Mouse (Mus musculus): ENCODE data around the gene Podn. TPM values are rescaled to one million over a fixed set of nuclear protein-coding genes. Genes with fewer than 3 reads are reported as not detected.

Gene Podn
- polyA plus RNA-seq, 1 experiment from 2014 or later, result 0.10 TPM

GRCm38 (mm10) chr4:108008541-108008940, 87.7 kb downstream of the Podn start:
- no peak overlapping the region for H3K27ac ChIP-seq
- no peaks in the 10 kb centered on the region for H3K27me3 ChIP-seq (ENCODE audit: poor library complexity, severe bottlenecking)
- no peaks in the 10 kb centered on the region for H3K36me3 ChIP-seq (replicated peaks)
- H3K4me1 ChIP-seq, result no peaks in the 10 kb centered on the region
- no peak overlapping the region for H3K4me3 ChIP-seq
- DNase-seq (ENCODE audit: extremely low spot score, low spot score), result no peak
- WGBS, result 88% methylated on average over 8 of the region's 8 CpGs
- H3K9me3 ChIP-seq, result no peaks in the 10 kb centered on the region

GRCm38 (mm10) chr4:108007532-108008103, 88.6 kb downstream of the Podn start:
- Histone ChIP-seq H3K36me3 (replicated peaks) (no peaks in the 10 kb centered on the region), H3K27ac (no peak overlapping the region), H3K4me3 (no peak overlapping the region), H3K27me3 (ENCODE audit: poor library complexity, severe bottlenecking) (no peaks in the 10 kb centered on the region), H3K9me3 (no peaks in the 10 kb centered on the region), H3K4me1 (no peaks in the 10 kb centered on the region)
- 85% methylated on average over 7 of the region's 7 CpGs for WGBS
- DNase-seq (ENCODE audit: extremely low spot score, low spot score), result no peak

GRCm38 (mm10) chr4:108005328-108005727, 90.9 kb downstream of the Podn start:
- H3K4me1 ChIP-seq, result no peaks in the 10 kb centered on the region
- no peak for DNase-seq (ENCODE audit: extremely low spot score, low spot score)
- WGBS, result 79% methylated on average over 7 of the region's 7 CpGs
- no peaks in the 10 kb centered on the region for H3K36me3 ChIP-seq (replicated peaks)
- no peak overlapping the region for H3K27ac ChIP-seq
- no peaks in the 10 kb centered on the region for H3K9me3 ChIP-seq
- H3K4me3 ChIP-seq, result no peak overlapping the region
- no peaks in the 10 kb centered on the region for H3K27me3 ChIP-seq (ENCODE audit: poor library complexity, severe bottlenecking)

GRCm38 (mm10) chr4:107999380-107999779, 96.9 kb downstream of the Podn start:
- 89% methylated on average over 1 of the region's 1 CpGs for WGBS

GRCm38 (mm10) chr4:107998641-107999332, 97.5 kb downstream of the Podn start:
- no peaks in the 10 kb centered on the region for H3K9me3 ChIP-seq
- no peak for DNase-seq (ENCODE audit: extremely low spot score, low spot score)
- WGBS, result 37% methylated on average over 11 of the region's 11 CpGs
- peaks cover 11% of the 10 kb centered on the region for H3K4me1 ChIP-seq
- peaks cover 3% of the 10 kb centered on the region; the same call in 1 of the 2 replicates for H3K27me3 ChIP-seq (ENCODE audit: poor library complexity, severe bottlenecking)
- no peaks in the 10 kb centered on the region for H3K36me3 ChIP-seq (replicated peaks)
- no peak overlapping the region for H3K27ac ChIP-seq
- H3K4me3 ChIP-seq, result no peak overlapping the region

More at GRCm38 (mm10) chr4:107999380-107999779, 96.9 kb downstream of the Podn start:
- Histone ChIP-seq H3K27me3 (ENCODE audit: poor library complexity, severe bottlenecking) (no peaks in the 10 kb centered on the region), H3K4me3 (no peak overlapping the region), H3K36me3 (replicated peaks) (no peaks in the 10 kb centered on the region), H3K9me3 (no peaks in the 10 kb centered on the region), H3K27ac (no peak overlapping the region), H3K4me1 (peaks cover 11% of the 10 kb centered on the region)
- DNase-seq (ENCODE audit: extremely low spot score, low spot score), result no peak

- Histone ChIP-seq H3K27me3 (ENCODE audit: poor library complexity, severe bottlenecking) (peaks cover 26% of the 10 kb centered on the region), H3K36me3 (replicated peaks) (no peaks in the 10 kb centered on the region), H3K9me3 (no peaks in the 10 kb centered on the region), H3K4me3 (no peak overlapping the region), H3K27ac (no peak overlapping the region), H3K4me1 (peaks cover 21% of the 10 kb centered on the region)
- no peak for DNase-seq (ENCODE audit: extremely low spot score, low spot score)
- WGBS, result 90% methylated on average over 9 of the region's 9 CpGs
These were observed 99.7 kb downstream of the Podn start for GRCm38 (mm10) chr4:107996418-107996986.

- Histone ChIP-seq H3K4me3 (no peak overlapping the region), H3K36me3 (replicated peaks) (no peaks in the 10 kb centered on the region), H3K9me3 (no peaks in the 10 kb centered on the region), H3K4me1 (peaks cover 24% of the 10 kb centered on the region), H3K27ac (no peak overlapping the region), H3K27me3 (ENCODE audit: poor library complexity, severe bottlenecking) (peaks cover 34% of the 10 kb centered on the region)
- WGBS, result 86% methylated on average over 6 of the region's 6 CpGs
- no peak for DNase-seq (ENCODE audit: extremely low spot score, low spot score)
These were observed 100.5 kb downstream of the Podn start for GRCm38 (mm10) chr4:107995727-107996126.

GRCm38 (mm10) chr4:107995011-107995410, 101.2 kb downstream of the Podn start:
- H3K4me3 ChIP-seq, result no peak overlapping the region
- DNase-seq (ENCODE audit: extremely low spot score, low spot score), result no peak
- H3K4me1 ChIP-seq, result peaks cover 24% of the 10 kb centered on the region
- 94% methylated on average over 6 of the region's 6 CpGs for WGBS
- H3K27me3 ChIP-seq (ENCODE audit: poor library complexity, severe bottlenecking), result peaks cover 41% of the 10 kb centered on the region
- H3K9me3 ChIP-seq, result no peaks in the 10 kb centered on the region
- no peaks in the 10 kb centered on the region for H3K36me3 ChIP-seq (replicated peaks)
- H3K27ac ChIP-seq, result no peak overlapping the region

- Histone ChIP-seq H3K27ac (no peak overlapping the region), H3K4me1 (peaks cover 17% of the 10 kb centered on the region), H3K27me3 (ENCODE audit: poor library complexity, severe bottlenecking) (peaks cover 53% of the 10 kb centered on the region), H3K4me3 (no peak overlapping the region), H3K9me3 (no peaks in the 10 kb centered on the region), H3K36me3 (replicated peaks) (no peaks in the 10 kb centered on the region)
- DNase-seq (ENCODE audit: extremely low spot score, low spot score), result no peak
- 4% methylated on average over 6 of the region's 6 CpGs for WGBS
These were observed 104.4 kb downstream of the Podn start for GRCm38 (mm10) chr4:107991879-107992278.

GRCm38 (mm10) chr4:107990818-107991217, 105.4 kb downstream of the Podn start:
- WGBS, result 66% methylated on average over 5 of the region's 5 CpGs
- Histone ChIP-seq H3K36me3 (replicated peaks) (no peaks in the 10 kb centered on the region), H3K4me3 (no peak overlapping the region), H3K9me3 (no peaks in the 10 kb centered on the region), H3K4me1 (peaks cover 12% of the 10 kb centered on the region), H3K27ac (no peak overlapping the region), H3K27me3 (ENCODE audit: poor library complexity, severe bottlenecking) (peaks cover 53% of the 10 kb centered on the region)
- DNase-seq (ENCODE audit: extremely low spot score, low spot score), result no peak

GRCm38 (mm10) chr4:107988931-107989330, 107.3 kb downstream of the Podn start:
- Histone ChIP-seq H3K4me3 (no peak overlapping the region), H3K27ac (no peak overlapping the region), H3K36me3 (replicated peaks) (no peaks in the 10 kb centered on the region), H3K27me3 (ENCODE audit: poor library complexity, severe bottlenecking) (peaks cover 51% of the 10 kb centered on the region), H3K4me1 (peaks cover 18% of the 10 kb centered on the region), H3K9me3 (no peaks in the 10 kb centered on the region)
- WGBS, result 77% methylated on average over 8 of the region's 8 CpGs
- no peak for DNase-seq (ENCODE audit: extremely low spot score, low spot score)

- Histone ChIP-seq H3K9me3 (no peaks in the 10 kb centered on the region), H3K27ac (no peak overlapping the region), H3K27me3 (ENCODE audit: poor library complexity, severe bottlenecking) (peaks cover 28% of the 10 kb centered on the region), H3K4me1 (peaks cover 11% of the 10 kb centered on the region), H3K36me3 (replicated peaks) (no peaks in the 10 kb centered on the region), H3K4me3 (no peak overlapping the region)
- WGBS, result 94% methylated on average over 11 of the region's 11 CpGs
- DNase-seq (ENCODE audit: extremely low spot score, low spot score), result no peak
These were observed 109.7 kb downstream of the Podn start for GRCm38 (mm10) chr4:107986386-107987168.
